Mouse (Mus musculus) CH12.LX (cell line): ENCODE data around the gene Vps41.

Experiments
- BHLHE40 ChIP-seq: IDR thresholded peaks from 2 replicates; pipeline ENCODE4 v1.6.1; 2011; ENCODE audit warnings: mild to moderate bottlenecking, low read depth, low read length, improper control_type of control experiment
- CHD1 ChIP-seq: IDR thresholded peaks from 2 replicates; pipeline ENCODE4 v1.6.1; 2012; ENCODE audit warnings: low read depth, low read length, improper control_type of control experiment, inconsistent platforms
- CTCF ChIP-seq, 2 experiments: IDR thresholded peaks in 1 of 2; conservative IDR thresholded peaks in 1 of 2; 2 replicates each; pipeline ENCODE4 v1.5.1; 2011 to 2012; ENCODE audit warnings: low read depth in 2 of 2, low read length in 2 of 2, improper control_type of control experiment in 1 of 2, inconsistent platforms in 1 of 2, mild to moderate bottlenecking in 1 of 2, moderate library complexity in 1 of 2
- JUND ChIP-seq: conservative IDR thresholded peaks from 2 replicates; pipeline ENCODE4 v1.6.1; 2011; ENCODE audit warnings: low read depth, low read length, improper control_type of control experiment
- MAX ChIP-seq: IDR thresholded peaks from 2 replicates; pipeline ENCODE4 v1.6.1; 2011; ENCODE audit warnings: low read length, improper control_type of control experiment
- POLR2A ChIP-seq: IDR thresholded peaks from 2 replicates; pipeline ENCODE4 v1.6.1; 2011; ENCODE audit warnings: low read depth, mild to moderate bottlenecking, improper control_type of control experiment, low read length
- USF1 ChIP-seq: IDR thresholded peaks from 2 replicates; pipeline ENCODE4 v1.6.1; 2014; ENCODE audit warnings: low read depth, mild to moderate bottlenecking, inconsistent platforms, low read length, improper control_type of control experiment

- no peak for TF ChIP-seq JUND
- TF ChIP-seq USF1: no peak
- TF ChIP-seq POLR2A: no peak
- TF ChIP-seq CTCF (conservative IDR thresholded peaks at IDR 0.05 in 1 of 2, IDR thresholded peaks at IDR 0.05 in 1 of 2; ENCODE audit: low read depth in 2 of 2, low read length in 2 of 2): no peak
- no peak for TF ChIP-seq CHD1
- no peak for TF ChIP-seq BHLHE40
- no peak for TF ChIP-seq MAX
These were observed 126.5 kb downstream of the Vps41 start for GRCm38 (mm10) chr13:18843546-18843945.
